Mouse (Mus musculus) heart, embryonic 16.5 days (tissue): ENCODE data around the gene Krt42. TPM values are rescaled to one million over a fixed set of nuclear protein-coding genes. Genes with fewer than 3 reads are reported as not detected.
"Not testable (repeated sequence)": the region's sequence is repeated elsewhere in the genome, so short reads cannot be mapped to it uniquely, and the experiment has no call there.

ENCODE experiments used
- ATAC-seq: fragments of 200-750 bp; cut with Nextera tagmentation; replicated peaks from 2 replicates; pipeline ENCODE4 v1.8.0; 2017; ENCODE audit warnings: moderate number of reproducible peaks; ENCODE audit not compliant: insufficient read depth, low FRiP score; ENCODE audit errors: extremely low read depth
- H3K27ac ChIP-seq: fragments of 300-500 bp; sonication (generic); 2 replicates; pipeline ENCODE4 v1.5.1; 2014; ENCODE audit warnings: mild to moderate bottlenecking, low read length, control low read depth, moderate library complexity
- H3K27me3 ChIP-seq: fragments of 300-500 bp; sonication (generic); 2 replicates; pipeline ENCODE4 v1.6.1; 2014; ENCODE audit warnings: low read length, mixed read lengths; ENCODE audit not compliant: control insufficient read depth, insufficient read depth
- H3K36me3 ChIP-seq: fragments of 300-500 bp; sonication (generic); 2 replicates; pipeline ENCODE4 v1.6.1; 2014; ENCODE audit not compliant: control insufficient read depth, insufficient read depth
- H3K4me1 ChIP-seq: fragments of 300-500 bp; sonication (generic); 2 replicates; pipeline ENCODE4 v1.6.1; 2014; ENCODE audit warnings: low read length, mixed read lengths; ENCODE audit not compliant: control insufficient read depth, insufficient read depth
- H3K4me2 ChIP-seq: fragments of 300-500 bp; sonication (generic); 2 replicates; pipeline ENCODE4 v1.6.1; 2014; ENCODE audit warnings: low read depth, mild to moderate bottlenecking, control low read depth, low read length
- H3K4me3 ChIP-seq: fragments of 300-500 bp; sonication (generic); 2 replicates; pipeline ENCODE4 v1.5.1; 2014; ENCODE audit warnings: mild to moderate bottlenecking, control low read depth, low read length
- H3K9ac ChIP-seq: fragments of 300-500 bp; sonication (generic); 2 replicates; pipeline ENCODE4 v1.6.1; 2014; ENCODE audit warnings: low read length, control low read depth
- H3K9me3 ChIP-seq: fragments of 300-500 bp; sonication (generic); replicated peaks from 2 replicates; pipeline ENCODE4 v1.6.1; 2016; ENCODE audit warnings: low read length; ENCODE audit not compliant: control insufficient read depth
- WGBS: fragments of 180-500 bp; shearing (Covaris S2); extraction: QIAGEN DNeasy Blood & Tissue Kit; methylation state at CpG from one replicate; pipeline ENCODE4 v1.1.7; 2014; 5-methylcytosine and 5-hydroxymethylcytosine counted together
- polyA plus RNA-seq: library from polyadenylated mRNA; unstranded; fragments of >200 nt; fragmentation: Nextera tagmentation; extraction: Ambion mirVana; gene quantifications from 2 replicates; pipeline ENCODE4 v1.2.1, GENCODE M21; 2015

Krt42 gene
- not detected in 2 replicates for polyA plus RNA-seq

GRCm38 (mm10) chr11:100269821-100270332, at the start of gene Krt42:
Gene Krt42, minus strand, starts transcription at chr11:100269871.
- Histone ChIP-seq H3K9me3 (no peaks in the 10 kb centered on the region), H3K4me3 (no peak within 1 kb of the TSS), H3K9ac (no peak within 1 kb of the TSS), H3K27ac (no peak within 1 kb of the TSS), H3K4me1 (0 out of 2 replicates have a peak, but pooled peaks cover 2% of the 10 kb centered on the region), H3K36me3 (no peaks in the 10 kb centered on the region), H3K27me3 (no peaks in the 10 kb centered on the region), H3K4me2 (no peak within 1 kb of the TSS)
- no peak for ATAC-seq
- WGBS = 83% methylated on average over 7 of the region's 7 CpGs

GRCm38 (mm10) chr11:100318529-100319451, 49.1 kb upstream of the Krt42 start:
- Histone ChIP-seq H3K4me2 (peak overlapping the region; percentile 80), H3K4me3 (peak overlapping the region; percentile 84), H3K36me3 (peaks cover 18% of the 10 kb centered on the region), H3K9me3 (no peaks in the 10 kb centered on the region), H3K27ac (no peak overlapping the region; the same call in 1 of the 2 replicates), H3K4me1 (peaks cover 10% of the 10 kb centered on the region), H3K27me3 (no peaks in the 10 kb centered on the region), H3K9ac (no peak overlapping the region)
- ATAC-seq = no peak
- 84% methylated on average over 10 of the region's 10 CpGs for WGBS

- Histone ChIP-seq H3K27me3 (no peaks in the 10 kb centered on the region), H3K4me2 (no peak overlapping the region), H3K9me3 (no peaks in the 10 kb centered on the region), H3K27ac (no peak overlapping the region), H3K36me3 (peaks cover 18% of the 10 kb centered on the region), H3K4me3 (no peak overlapping the region), H3K9ac (no peak overlapping the region), H3K4me1 (peaks cover 10% of the 10 kb centered on the region)
- WGBS = 57% methylated on average over 6 of the region's 6 CpGs
- no peak for ATAC-seq
Observed at GRCm38 (mm10) chr11:100317826-100318380, 48.2 kb upstream of the Krt42 start.

GRCm38 (mm10) chr11:100315439-100315838, 45.8 kb upstream of the Krt42 start:
- no peaks in the 10 kb centered on the region for H3K9me3 ChIP-seq
- peaks cover 7% of the 10 kb centered on the region for H3K4me1 ChIP-seq
- WGBS = 84% methylated on average over 5 of the region's 5 CpGs
- no peak overlapping the region for H3K4me2 ChIP-seq
- H3K27ac ChIP-seq = no peak overlapping the region
- H3K9ac ChIP-seq = no peak overlapping the region
- no peaks in the 10 kb centered on the region for H3K27me3 ChIP-seq
- no peak overlapping the region for H3K4me3 ChIP-seq
- no peak for ATAC-seq
- no peaks in the 10 kb centered on the region for H3K36me3 ChIP-seq

GRCm38 (mm10) chr11:100313424-100313823, 43.8 kb upstream of the Krt42 start:
- Histone ChIP-seq H3K27me3 (no peaks in the 10 kb centered on the region), H3K4me2 (no peak overlapping the region), H3K27ac (no peak overlapping the region), H3K9me3 (no peaks in the 10 kb centered on the region), H3K9ac (no peak overlapping the region), H3K4me1 (peaks cover 6% of the 10 kb centered on the region), H3K36me3 (no peaks in the 10 kb centered on the region), H3K4me3 (no peak overlapping the region)
- WGBS = 88% methylated on average over 6 of the region's 6 CpGs
- no peak for ATAC-seq

- H3K4me3 ChIP-seq = no peak overlapping the region
- H3K9me3 ChIP-seq = no peaks in the 10 kb centered on the region
- peaks cover 6% of the 10 kb centered on the region for H3K4me1 ChIP-seq
- peak overlapping the region; percentile 82 for H3K27ac ChIP-seq
- no peaks in the 10 kb centered on the region for H3K36me3 ChIP-seq
- H3K9ac ChIP-seq = 0 out of 2 replicates have a peak overlapping the region, but pooled peaks have one; percentile 13
- peak; percentile 63 for ATAC-seq
- WGBS = 22% methylated on average over 5 of the region's 5 CpGs
- no peak overlapping the region; the same call in 1 of the 2 replicates for H3K4me2 ChIP-seq
- no peaks in the 10 kb centered on the region for H3K27me3 ChIP-seq
Observed at GRCm38 (mm10) chr11:100312096-100312679, 42.5 kb upstream of the Krt42 start.

- Histone ChIP-seq H3K9ac (no peak overlapping the region), H3K4me2 (no peak overlapping the region; the same call in 1 of the 2 replicates), H3K9me3 (no peaks in the 10 kb centered on the region), H3K27ac (peak overlapping the region; percentile 82), H3K4me3 (no peak overlapping the region), H3K27me3 (no peaks in the 10 kb centered on the region), H3K36me3 (no peaks in the 10 kb centered on the region), H3K4me1 (peaks cover 6% of the 10 kb centered on the region)
- ATAC-seq = no peak
- WGBS = 38% methylated on average over 1 of the region's 1 CpGs
Observed at GRCm38 (mm10) chr11:100311656-100312055, 42.0 kb upstream of the Krt42 start.

GRCm38 (mm10) chr11:100308672-100309071, 39.0 kb upstream of the Krt42 start:
- not testable (repeated sequence) for H3K4me3 ChIP-seq, H3K9me3 ChIP-seq, H3K27me3 ChIP-seq, H3K36me3 ChIP-seq, H3K4me1 ChIP-seq, ATAC-seq, H3K4me2 ChIP-seq, H3K27ac ChIP-seq, H3K9ac ChIP-seq
- WGBS = 86% methylated on average over 6 of the region's 6 CpGs
